Comparison of ENCODE assay signal across 9 mouse cellular contexts in genomic region chr1:133329638-133329964, GRCm38 (mm10). TPM values are rescaled to one million over a fixed set of nuclear protein-coding genes. Genes with fewer than 3 reads are reported as not detected.
DNase-seq lines count a peak whose midpoint lies in the region; ATAC-seq and TF ChIP-seq lines count a peak whose summit lies in the region.
"Had no signal": no experiment of that assay in that cellular context is flagged by ENCODE, and none has a peak within 500 bp of the region (broad histone marks: within the 10 kb centered on the region; RNA-seq: fewer than 3 reads in every experiment).

No protein-coding gene starts in this region.

- H3K4me3 ChIP-seq in heart, embryonic 12.5 days = peak overlapping the region; percentile 40
- peak overlapping the region; percentile 18 for H3K4me3 ChIP-seq in embryonic facial prominence, embryonic 11.5 days (ENCODE audit: low read depth, low read length)
- H3K4me3 ChIP-seq in hindbrain, postnatal 0 days (ENCODE audit: low read length) = peak overlapping the region; percentile 13; the same call in 1 of the 2 replicates
- H3K4me3 ChIP-seq in midbrain, embryonic 13.5 days (replicated peaks) = peak overlapping the region; percentile 33

- intact Hi-C loops in heart, postnatal 10 days (cut with DNase I) = no loop called here
- intact Hi-C loops in left cerebral cortex, postnatal 10 days (cut with DNase I) = no loop called here

- no peak for DNase-seq in heart, postnatal 10 days
- no peak for DNase-seq in embryonic facial prominence, embryonic 11.5 days (ENCODE audit: low spot score)
- no peak for DNase-seq in hindbrain, postnatal 0 days (ENCODE audit: low spot score)
- no peak for DNase-seq in left cerebral cortex, postnatal 10 days (ENCODE audit: extremely low spot score in 1 of 2, low spot score in 2 of 2)
- DNase-seq in frontal cortex, postnatal 36 days (ENCODE audit: low spot score in 2 of 2) = no peak
- DNase-seq in retina, embryonic 14.5 days (ENCODE audit: low spot score) = no peak

- peak overlapping the region; percentile 78 for H3K4me2 ChIP-seq in heart, embryonic 12.5 days
- peak overlapping the region; percentile 49 for H3K4me2 ChIP-seq in embryonic facial prominence, embryonic 11.5 days (ENCODE audit: low read depth, low read length)
- peak overlapping the region; percentile 48 for H3K4me2 ChIP-seq in hindbrain, postnatal 0 days (ENCODE audit: low read depth, low read length)
- peak overlapping the region; percentile 60 for H3K4me2 ChIP-seq in midbrain, embryonic 13.5 days (replicated peaks)

- H3K36me3 ChIP-seq in heart, embryonic 12.5 days = no peaks in the 10 kb centered on the region
- H3K36me3 ChIP-seq in embryonic facial prominence, embryonic 11.5 days (replicated peaks; ENCODE audit: control insufficient read depth, insufficient read depth, low read depth, low read length) = no peaks in the 10 kb centered on the region
- H3K36me3 ChIP-seq in hindbrain, postnatal 0 days (ENCODE audit: insufficient read depth, low read length) = no peaks in the 10 kb centered on the region
- H3K36me3 ChIP-seq in midbrain, embryonic 13.5 days = no peaks in the 10 kb centered on the region

- peaks cover 9% of the 10 kb centered on the region; the same call in 1 of the 2 replicates for H3K4me1 ChIP-seq in heart, embryonic 12.5 days (replicated peaks)
- no peaks in the 10 kb centered on the region for H3K4me1 ChIP-seq in embryonic facial prominence, embryonic 11.5 days (ENCODE audit: control insufficient read depth, insufficient read depth, low read length)
- H3K4me1 ChIP-seq in hindbrain, postnatal 0 days (ENCODE audit: insufficient read depth, low read length) = peaks cover 18% of the 10 kb centered on the region
- H3K4me1 ChIP-seq in midbrain, embryonic 13.5 days (replicated peaks) = peaks cover 34% of the 10 kb centered on the region

- H3K27ac ChIP-seq in heart, embryonic 12.5 days (ENCODE audit: poor library complexity, severe bottlenecking) = no peak overlapping the region
- no peak overlapping the region for H3K27ac ChIP-seq in embryonic facial prominence, embryonic 11.5 days (replicated peaks; ENCODE audit: low read depth, low read length)
- H3K27ac ChIP-seq in hindbrain, postnatal 0 days = no peak overlapping the region
- no peak overlapping the region for H3K27ac ChIP-seq in midbrain, embryonic 13.5 days

- peaks cover 56% of the 10 kb centered on the region for H3K27me3 ChIP-seq in heart, embryonic 12.5 days (replicated peaks)
- peaks cover 2% of the 10 kb centered on the region; the same call in 1 of the 2 replicates for H3K27me3 ChIP-seq in embryonic facial prominence, embryonic 11.5 days (ENCODE audit: control insufficient read depth, insufficient read depth, low read length)
- no peaks in the 10 kb centered on the region for H3K27me3 ChIP-seq in hindbrain, postnatal 0 days (ENCODE audit: insufficient read depth, low read length)
- H3K27me3 ChIP-seq in midbrain, embryonic 13.5 days = peaks cover 20% of the 10 kb centered on the region; the same call in 1 of the 2 replicates

- TF ChIP-seq CTCF in hindbrain, postnatal 0 days (IDR thresholded peaks at IDR 0.05; ENCODE audit: low read depth) = no peak

- no peak for ATAC-seq in heart, embryonic 12.5 days (ENCODE audit: insufficient number of reproducible peaks, low FRiP score)
- no peak for ATAC-seq in embryonic facial prominence, embryonic 11.5 days (replicated peaks; ENCODE audit: insufficient number of reproducible peaks, low FRiP score, low TSS enrichment, low read depth)
- ATAC-seq in hindbrain, postnatal 0 days = no peak
- no peak for ATAC-seq in midbrain, embryonic 13.5 days

- WGBS in heart, embryonic 12.5 days = 25% methylated on average over 7 of the region's 7 CpGs
- WGBS in embryonic facial prominence, embryonic 11.5 days = 23% methylated on average over 7 of the region's 7 CpGs
- 30% methylated on average over 7 of the region's 7 CpGs for WGBS in hindbrain, postnatal 0 days
- 21% methylated on average over 7 of the region's 7 CpGs for WGBS in midbrain, embryonic 13.5 days

- H3K9me3 ChIP-seq in heart, embryonic 12.5 days (replicated peaks) = no peaks in the 10 kb centered on the region
- no peaks in the 10 kb centered on the region for H3K9me3 ChIP-seq in embryonic facial prominence, embryonic 11.5 days (replicated peaks; ENCODE audit: control insufficient read depth, low read length)
- H3K9me3 ChIP-seq in hindbrain, postnatal 0 days (ENCODE audit: low read length) = no peaks in the 10 kb centered on the region
- no peaks in the 10 kb centered on the region; the same call in 1 of the 2 replicates for H3K9me3 ChIP-seq in midbrain, embryonic 13.5 days

- peak overlapping the region; percentile 64 for H3K9ac ChIP-seq in heart, embryonic 12.5 days
- H3K9ac ChIP-seq in embryonic facial prominence, embryonic 11.5 days (replicated peaks; ENCODE audit: low read length) = no peak overlapping the region
- H3K9ac ChIP-seq in hindbrain, postnatal 0 days (replicated peaks; ENCODE audit: low read length) = 0 out of 2 replicates have a peak overlapping the region, but pooled peaks have one; percentile 6
- peak overlapping the region; percentile 63; the same call in 1 of the 2 replicates for H3K9ac ChIP-seq in midbrain, embryonic 13.5 days (replicated peaks)

RNA-seq across cellular contexts. Expression of gene Kiss1, which starts 7.9 kb away (rescaled TPM):
- polyA plus RNA-seq in heart, embryonic 12.5 days (2016; fragmentation: Nextera tagmentation; extraction: Ambion mirVana) = not detected in 2 replicates
- not detected for total RNA-seq in heart, postnatal 10 days (2021)
- not detected in 2 replicates for polyA plus RNA-seq in embryonic facial prominence, embryonic 11.5 days (2014; fragmentation: Nextera tagmentation; extraction: Ambion mirVana)
- not detected in 2 replicates for total RNA-seq in hindbrain, postnatal 0 days (2014; rRNA removed)
- 1.4 TPM in 1 of 2 replicates, not detected in the other for polyA plus RNA-seq in hindbrain, postnatal 0 days (2015; fragmentation: Nextera tagmentation; extraction: Ambion mirVana)
- polyA plus RNA-seq in midbrain, embryonic 13.5 days (2015; fragmentation: Nextera tagmentation; extraction: Ambion mirVana) = not detected in 2 replicates
- total RNA-seq in left cerebral cortex, postnatal 10 days (2021) = not detected
- polyA plus RNA-seq: C2C12 had no signal

RNA-seq across cellular contexts. Expression of gene Golt1a, which starts 20.0 kb away (rescaled TPM):
- polyA plus RNA-seq in heart, embryonic 12.5 days (2016; fragmentation: Nextera tagmentation; extraction: Ambion mirVana) = not detected in 2 replicates
- not detected for total RNA-seq in heart, postnatal 10 days (2021)
- not detected in 2 replicates for polyA plus RNA-seq in embryonic facial prominence, embryonic 11.5 days (2014; fragmentation: Nextera tagmentation; extraction: Ambion mirVana)
- not detected in 2 replicates for total RNA-seq in hindbrain, postnatal 0 days (2014; rRNA removed)
- 0.08 TPM in 1 of 2 replicates, not detected in the other for polyA plus RNA-seq in hindbrain, postnatal 0 days (2015; fragmentation: Nextera tagmentation; extraction: Ambion mirVana)
- not detected in 2 replicates for polyA plus RNA-seq in midbrain, embryonic 13.5 days (2015; fragmentation: Nextera tagmentation; extraction: Ambion mirVana)
- under 1 TPM in 1 of 2 experiments, not detected in 1; 0.39 TPM for total RNA-seq in left cerebral cortex, postnatal 10 days (2021)
- polyA plus RNA-seq: C2C12 had no signal

RNA-seq across cellular contexts. Expression of gene Ren1, which starts 20.7 kb away (rescaled TPM):
- polyA plus RNA-seq in heart, embryonic 12.5 days (2016; fragmentation: Nextera tagmentation; extraction: Ambion mirVana) = 0.18 TPM in 1 of 2 replicates, not detected in the other
- under 1 TPM; 0.22 TPM for total RNA-seq in heart, postnatal 10 days (2021)
- not detected in 2 replicates for polyA plus RNA-seq in embryonic facial prominence, embryonic 11.5 days (2014; fragmentation: Nextera tagmentation; extraction: Ambion mirVana)
- 0.58 and 1.1 TPM in 2 replicates for total RNA-seq in hindbrain, postnatal 0 days (2014; rRNA removed)
- polyA plus RNA-seq in hindbrain, postnatal 0 days (2015; fragmentation: Nextera tagmentation; extraction: Ambion mirVana) = 1.6 and 1.7 TPM in 2 replicates
- polyA plus RNA-seq in midbrain, embryonic 13.5 days (2015; fragmentation: Nextera tagmentation; extraction: Ambion mirVana) = not detected in 2 replicates
- not detected for total RNA-seq in left cerebral cortex, postnatal 10 days (2021)
- polyA plus RNA-seq: C2C12 had no signal

RNA-seq across cellular contexts. Expression of gene Etnk2, which starts 33.8 kb away (rescaled TPM):
- 1.7 and 2.1 TPM in 2 replicates for polyA plus RNA-seq in heart, embryonic 12.5 days (2016; fragmentation: Nextera tagmentation; extraction: Ambion mirVana)
- total RNA-seq in heart, postnatal 10 days (2021) = 1 to 10 TPM in 1 of 2 experiments, under 1 TPM in 1; 0.82 to 1.1 TPM
- polyA plus RNA-seq in embryonic facial prominence, embryonic 11.5 days (2014; fragmentation: Nextera tagmentation; extraction: Ambion mirVana) = 1.5 and 2.8 TPM in 2 replicates
- total RNA-seq in hindbrain, postnatal 0 days (2014; rRNA removed) = 36.7 and 49.7 TPM in 2 replicates
- polyA plus RNA-seq in hindbrain, postnatal 0 days (2015; fragmentation: Nextera tagmentation; extraction: Ambion mirVana) = 27.4 and 29.6 TPM in 2 replicates
- polyA plus RNA-seq in midbrain, embryonic 13.5 days (2015; fragmentation: Nextera tagmentation; extraction: Ambion mirVana) = 7.3 and 7.6 TPM in 2 replicates
- 10 to 100 TPM in 1 of 2 experiments, 1 to 10 TPM in 1; 6.0 to 10.2 TPM for total RNA-seq in left cerebral cortex, postnatal 10 days (2021)
- polyA plus RNA-seq: C2C12 had no signal
